Mouse (Mus musculus) neural tube, embryonic 15.5 days (tissue): ENCODE results near the gene Tbc1d9b. TPM values are rescaled to one million over a fixed set of nuclear protein-coding genes. Genes with fewer than 3 reads are reported as not detected.

Experiments
- ATAC-seq: fragments of 200-750 bp; cut with Nextera tagmentation; 2 replicates; pipeline ENCODE4 v1.8.0; 2017; ENCODE audit warnings: mild to moderate bottlenecking, moderate TSS enrichment, moderate library complexity; ENCODE audit not compliant: low FRiP score
- H3K27ac ChIP-seq: fragments of 300-500 bp; sonication (generic); replicated peaks from 2 replicates; pipeline ENCODE4 v1.5.1; 2015; ENCODE audit warnings: mild to moderate bottlenecking, inconsistent platforms
- H3K27me3 ChIP-seq: fragments of 300-500 bp; sonication (generic); replicated peaks from 2 replicates; pipeline ENCODE4 v1.6.1; 2015; ENCODE audit warnings: inconsistent platforms
- H3K36me3 ChIP-seq: fragments of 300-500 bp; sonication (generic); 2 replicates; pipeline ENCODE4 v1.6.1; 2015; ENCODE audit warnings: inconsistent platforms
- H3K4me1 ChIP-seq: fragments of 300-500 bp; sonication (generic); 2 replicates; pipeline ENCODE4 v1.6.1; 2015; ENCODE audit warnings: inconsistent platforms
- H3K4me2 ChIP-seq: fragments of 300-500 bp; sonication (generic); 2 replicates; pipeline ENCODE4 v1.6.1; 2015; ENCODE audit warnings: inconsistent platforms, mild to moderate bottlenecking, moderate library complexity
- H3K4me3 ChIP-seq: fragments of 300-500 bp; sonication (generic); replicated peaks from 2 replicates; pipeline ENCODE4 v1.5.1; 2015; ENCODE audit warnings: mild to moderate bottlenecking, inconsistent platforms
- H3K9ac ChIP-seq: fragments of 300-500 bp; sonication (generic); replicated peaks from 2 replicates; pipeline ENCODE4 v1.6.1; 2015; ENCODE audit warnings: mild to moderate bottlenecking, inconsistent platforms
- H3K9me3 ChIP-seq: fragments of 300-500 bp; sonication (generic); replicated peaks from 2 replicates; pipeline ENCODE4 v1.6.1; 2016; ENCODE audit warnings: inconsistent platforms
- WGBS: fragments of 180-500 bp; shearing (Covaris S2); methylation state at CpG from one replicate; pipeline ENCODE4 v1.1.7; 2015; ENCODE audit warnings: mixed read lengths; 5-methylcytosine and 5-hydroxymethylcytosine counted together
- polyA plus RNA-seq: library from polyadenylated mRNA; unstranded; fragments of >200 nt; fragmentation: Nextera tagmentation; extraction: Ambion mirVana; gene quantifications from 2 replicates; pipeline ENCODE4 v1.2.1, GENCODE M21; 2015

The Tbc1d9b gene
- polyA plus RNA-seq, 1 experiment from 2014 or later, result 35.9 TPM

DNA sequence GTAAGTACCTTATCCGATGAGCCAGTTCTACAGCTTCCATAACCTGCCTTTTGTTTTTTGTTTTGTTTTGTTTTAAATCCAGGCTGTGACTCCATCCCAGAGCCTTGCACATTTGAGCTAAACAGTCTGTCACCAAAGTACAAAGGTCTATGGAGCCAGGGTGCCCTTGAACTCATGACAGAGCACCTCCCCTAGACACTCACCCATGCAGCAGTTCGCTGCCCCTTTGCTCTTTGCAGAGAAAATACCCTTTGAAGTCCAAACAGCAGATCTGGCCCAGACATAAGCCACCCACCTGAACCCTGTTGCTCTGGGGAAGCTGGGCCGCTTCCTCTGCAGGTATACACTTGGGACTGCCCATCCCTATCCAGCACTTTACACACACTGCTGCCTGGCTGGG, 70.4 kb downstream of the Tbc1d9b start:
- Histone ChIP-seq H3K27me3 (no peaks in the 10 kb centered on the region), H3K9me3 (no peaks in the 10 kb centered on the region), H3K4me2 (no peak overlapping the region), H3K9ac (no peak overlapping the region), H3K27ac (no peak overlapping the region), H3K4me3 (no peak overlapping the region), H3K36me3 (peaks cover 95% of the 10 kb centered on the region), H3K4me1 (no peaks in the 10 kb centered on the region)
- WGBS, result 86% methylated on average over 3 of the region's 3 CpGs
- ATAC-seq, result no peak

DNA sequence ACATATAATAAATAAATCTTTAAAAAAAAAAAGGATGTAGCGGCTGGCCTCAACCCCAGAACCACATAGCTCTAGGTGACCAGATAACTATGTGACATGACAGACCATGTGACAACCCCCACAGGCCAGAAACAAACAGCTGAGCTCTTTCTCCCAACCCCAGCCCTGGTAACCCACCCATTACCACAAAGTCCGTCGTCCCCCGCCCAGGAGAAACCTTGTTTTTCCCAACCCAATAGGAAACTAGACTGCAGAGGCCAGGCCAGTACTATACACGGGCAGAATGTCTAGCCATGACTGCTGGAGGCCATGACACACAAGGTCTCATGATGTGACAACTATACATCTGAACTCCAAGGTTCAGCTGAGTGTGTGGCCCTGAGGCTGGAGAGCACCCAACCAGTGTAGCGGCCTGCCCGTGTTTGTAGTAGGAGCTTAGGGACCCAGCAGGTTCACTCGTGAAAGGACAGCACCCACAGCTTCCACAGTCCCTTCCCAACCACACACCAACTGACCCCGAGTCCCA, 72.2 kb downstream of the Tbc1d9b start:
- Histone ChIP-seq H3K27me3 (no peaks in the 10 kb centered on the region), H3K4me3 (no peak overlapping the region), H3K9me3 (no peaks in the 10 kb centered on the region), H3K9ac (no peak overlapping the region), H3K4me1 (peaks cover 11% of the 10 kb centered on the region), H3K36me3 (peaks cover 93% of the 10 kb centered on the region), H3K27ac (no peak overlapping the region), H3K4me2 (no peak overlapping the region)
- no peak for ATAC-seq
- WGBS, result 91% methylated on average over 9 of the region's 9 CpGs

DNA sequence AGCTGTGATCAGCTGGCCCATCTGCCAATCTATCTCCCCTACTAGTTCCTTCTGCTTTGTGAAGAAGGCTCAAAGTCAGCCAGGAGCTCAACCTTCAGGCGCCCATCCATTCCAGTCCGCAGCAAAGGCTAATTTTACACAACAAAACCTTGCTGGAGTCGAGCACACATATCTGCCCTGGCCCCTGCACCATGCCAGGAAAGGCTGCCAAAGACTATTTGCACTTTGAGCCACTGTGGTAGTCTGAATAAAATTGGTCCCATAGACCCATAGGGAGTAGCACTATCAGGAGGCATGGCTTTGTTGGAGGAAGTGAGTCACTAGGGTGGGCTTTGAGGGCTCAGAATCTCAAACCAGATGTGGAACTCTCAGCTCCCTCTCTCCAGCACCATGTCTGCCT, 74.2 kb downstream of the Tbc1d9b start:
- Histone ChIP-seq H3K9ac (no peak overlapping the region), H3K27ac (no peak overlapping the region), H3K4me3 (no peak overlapping the region), H3K36me3 (peaks cover 74% of the 10 kb centered on the region), H3K27me3 (no peaks in the 10 kb centered on the region), H3K4me2 (no peak overlapping the region), H3K9me3 (no peaks in the 10 kb centered on the region), H3K4me1 (peaks cover 23% of the 10 kb centered on the region)
- ATAC-seq, result no peak
- 87% methylated on average over 3 of the region's 3 CpGs for WGBS

DNA sequence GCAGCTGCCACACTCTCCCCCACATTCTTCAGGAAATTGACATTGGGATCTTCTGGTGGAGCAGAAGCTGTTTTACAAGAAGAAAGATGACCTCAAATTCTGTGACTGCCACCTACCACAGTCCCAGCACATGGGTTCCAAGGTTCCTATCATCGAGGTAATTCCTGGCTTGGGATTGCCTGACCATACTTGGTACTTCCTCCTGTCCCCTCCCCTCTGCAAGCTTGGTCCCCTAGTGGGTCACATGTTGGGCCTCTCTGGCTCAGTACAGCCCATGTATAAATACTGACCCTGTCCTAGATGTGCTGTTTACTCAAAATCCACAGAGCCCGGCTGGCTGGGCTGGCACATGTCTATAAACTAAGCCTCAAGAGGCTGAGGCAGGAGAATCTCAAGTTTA, 74.8 kb downstream of the Tbc1d9b start:
- WGBS, result 96% methylated on average over 2 of the region's 2 CpGs
- H3K36me3 ChIP-seq, result peaks cover 68% of the 10 kb centered on the region
- ATAC-seq, result no peak
- H3K9ac ChIP-seq, result no peak overlapping the region
- no peak overlapping the region for H3K4me2 ChIP-seq
- no peak overlapping the region for H3K27ac ChIP-seq
- H3K9me3 ChIP-seq, result no peaks in the 10 kb centered on the region
- H3K4me1 ChIP-seq, result peaks cover 26% of the 10 kb centered on the region
- H3K4me3 ChIP-seq, result no peak overlapping the region
- no peaks in the 10 kb centered on the region for H3K27me3 ChIP-seq

DNA sequence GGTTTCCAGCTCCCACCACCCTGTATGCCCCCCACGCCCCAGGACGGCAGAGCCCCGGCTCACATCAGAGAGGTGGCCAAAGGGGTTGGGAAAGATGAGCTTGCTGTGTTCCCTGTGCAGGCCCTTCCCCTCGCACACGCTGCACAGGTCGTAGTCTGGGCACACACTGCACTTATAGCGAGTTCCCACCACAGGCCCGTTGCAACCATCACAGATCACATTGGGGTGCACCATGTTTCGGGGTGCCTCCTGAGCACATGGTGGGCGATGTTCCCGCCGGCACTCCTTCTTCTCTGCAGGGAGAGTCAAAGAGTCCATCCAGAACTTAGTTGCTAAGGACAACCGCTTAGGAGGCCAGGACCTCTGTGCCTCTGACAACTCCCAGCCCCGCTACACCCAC, 76.1 kb downstream of the Tbc1d9b start:
- no peak overlapping the region for H3K4me3 ChIP-seq
- H3K27ac ChIP-seq, result no peak overlapping the region
- no peak for ATAC-seq
- peaks cover 33% of the 10 kb centered on the region for H3K4me1 ChIP-seq
- no peak overlapping the region for H3K9ac ChIP-seq
- H3K9me3 ChIP-seq, result no peaks in the 10 kb centered on the region
- peaks cover 55% of the 10 kb centered on the region for H3K36me3 ChIP-seq
- 94% methylated on average over 14 of the region's 14 CpGs for WGBS
- H3K27me3 ChIP-seq, result no peaks in the 10 kb centered on the region
- H3K4me2 ChIP-seq, result no peak overlapping the region

DNA sequence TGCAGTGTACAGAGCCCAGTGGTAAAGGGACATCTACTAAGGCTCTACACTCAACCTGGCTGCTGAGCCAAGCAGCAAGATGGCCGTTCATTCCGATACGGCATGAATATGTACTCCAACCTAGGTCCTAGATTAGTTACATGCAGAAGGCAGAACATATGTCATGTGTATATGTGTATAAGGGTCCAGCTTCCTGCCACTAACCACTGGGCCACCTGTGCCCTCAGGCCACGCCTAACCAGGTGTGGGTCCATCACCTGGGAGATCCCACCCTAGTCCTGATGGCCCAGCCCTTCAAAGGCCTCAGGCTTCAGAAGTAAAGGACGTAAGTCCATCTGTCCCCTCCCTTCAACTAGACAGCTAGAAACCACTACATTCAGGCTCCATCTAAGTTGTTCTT, 76.8 kb downstream of the Tbc1d9b start:
- Histone ChIP-seq H3K27ac (no peak overlapping the region), H3K9ac (no peak overlapping the region), H3K4me3 (no peak overlapping the region), H3K36me3 (peaks cover 48% of the 10 kb centered on the region), H3K4me1 (peaks cover 33% of the 10 kb centered on the region), H3K27me3 (no peaks in the 10 kb centered on the region), H3K4me2 (no peak overlapping the region), H3K9me3 (no peaks in the 10 kb centered on the region)
- ATAC-seq, result no peak
- WGBS, result 94% methylated on average over 5 of the region's 5 CpGs

DNA sequence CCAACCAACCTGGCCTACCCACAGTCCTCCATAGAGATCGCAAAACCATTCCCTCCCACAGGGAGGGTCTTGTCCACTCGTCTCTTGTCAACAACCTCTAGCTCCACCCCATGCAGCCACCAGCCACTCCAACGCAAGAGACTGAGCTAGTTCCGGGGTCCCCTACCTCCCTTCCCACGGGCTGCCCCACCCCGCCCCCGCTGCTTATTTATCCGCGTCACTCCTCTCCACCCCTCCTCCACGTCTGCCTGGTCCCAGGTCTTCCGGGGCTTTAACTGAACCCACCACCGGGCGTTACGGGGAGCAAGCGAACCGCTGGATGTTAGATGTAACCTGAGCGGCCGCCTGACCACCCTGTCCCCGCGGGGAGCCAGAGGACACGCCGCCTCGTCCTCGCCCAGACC, 78.9 kb downstream of the Tbc1d9b start:
- Histone ChIP-seq H3K9me3 (no peaks in the 10 kb centered on the region), H3K4me2 (peak overlapping the region; percentile 75), H3K9ac (peak overlapping the region; percentile 99), H3K4me3 (peak overlapping the region; percentile 98), H3K27ac (peak overlapping the region; percentile 98), H3K36me3 (peaks cover 29% of the 10 kb centered on the region), H3K4me1 (peaks cover 33% of the 10 kb centered on the region), H3K27me3 (no peaks in the 10 kb centered on the region)
- peak; percentile 93 for ATAC-seq
- under 1% methylated on average over 24 of the region's 24 CpGs for WGBS

DNA sequence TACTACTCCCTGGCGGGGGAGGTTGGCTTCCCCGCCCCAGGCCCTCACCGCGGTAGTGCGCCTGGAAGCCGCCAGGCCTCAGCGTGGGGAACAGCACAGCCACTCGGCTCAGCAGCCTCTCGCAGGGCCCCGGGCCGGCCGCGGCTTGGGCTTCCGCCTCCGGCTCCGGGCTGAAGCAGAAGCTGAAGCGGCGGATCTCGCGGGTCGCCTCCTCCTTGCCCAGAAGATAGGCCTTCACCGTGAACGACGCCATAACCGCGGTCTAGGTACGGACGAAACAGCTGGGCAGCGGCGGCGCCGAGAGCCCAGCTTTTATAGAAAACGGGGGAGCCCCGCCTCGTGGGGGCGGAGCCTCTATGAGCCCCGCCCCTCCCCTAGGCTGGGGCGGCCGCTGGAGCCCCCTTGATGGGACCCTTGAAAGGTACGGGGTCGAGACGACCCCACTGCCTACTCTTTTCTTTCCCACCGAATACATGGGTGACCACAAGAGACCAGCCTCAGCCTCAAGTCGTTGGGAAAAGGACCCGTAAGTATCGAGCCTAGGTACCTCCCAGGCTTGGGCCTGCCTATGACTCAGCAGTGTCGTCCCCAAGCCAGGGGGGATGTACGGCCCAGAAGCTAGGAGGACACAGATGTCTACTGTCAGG, 79.4 kb downstream of the Tbc1d9b start, which contains the start of the genes Sqstm1 and Mgat4b:
Sqstm1 (minus strand) TSS at position 323 of the 647 bp plus-strand sequence.
Mgat4b (plus strand) TSS at position 386 of the 647 bp plus-strand sequence.
- Histone ChIP-seq H3K27ac (peak within 1 kb of the TSS; percentile 98), H3K4me2 (peak within 1 kb of the TSS; percentile 75), H3K4me3 (peak within 1 kb of the TSS; percentile 98), H3K9ac (peak within 1 kb of the TSS; percentile 99), H3K4me1 (peaks cover 37% of the 10 kb centered on the region), H3K9me3 (no peaks in the 10 kb centered on the region), H3K36me3 (peaks cover 24% of the 10 kb centered on the region), H3K27me3 (no peaks in the 10 kb centered on the region)
- WGBS, result 1% methylated on average over 42 of the region's 48 CpGs
- peak; percentile 80 for ATAC-seq

DNA sequence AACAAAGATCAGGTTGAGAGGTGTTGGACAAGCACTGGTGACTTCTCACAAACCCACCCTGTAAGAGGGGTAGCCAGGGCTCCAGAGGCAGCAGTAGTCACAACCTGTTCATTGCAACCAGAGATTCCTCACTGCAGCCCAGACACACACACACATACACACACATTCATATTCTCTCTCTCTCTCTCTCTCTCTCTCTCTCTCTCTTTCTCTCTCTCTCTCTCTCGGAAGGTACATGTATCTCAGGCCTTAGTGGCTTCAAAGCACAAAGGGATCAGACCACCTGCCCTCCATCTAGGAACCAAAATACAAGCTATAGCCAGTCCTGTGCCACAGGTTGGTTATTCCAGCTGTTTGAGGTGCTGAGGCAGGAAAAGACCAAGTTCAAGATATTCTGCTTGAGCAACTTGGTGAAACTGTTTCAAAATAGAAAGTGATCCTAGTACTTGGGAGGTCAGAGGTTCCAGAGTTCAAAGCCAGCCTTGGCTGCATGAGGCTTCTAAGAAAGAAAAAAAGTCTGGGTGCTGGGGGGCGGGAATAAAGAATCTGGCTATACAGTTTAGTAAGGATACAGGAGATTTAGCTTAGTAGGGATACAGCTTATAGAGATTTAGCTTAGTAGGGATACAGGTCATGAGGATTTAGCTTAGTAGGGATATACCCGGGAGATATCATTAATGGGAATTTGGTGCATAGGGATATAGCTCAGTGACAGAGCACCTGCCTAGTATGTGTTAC, 80.3 kb downstream of the Tbc1d9b start:
- peak overlapping the region; percentile 98 for H3K27ac ChIP-seq
- H3K4me1 ChIP-seq, result peaks cover 46% of the 10 kb centered on the region
- peak overlapping the region; percentile 99 for H3K9ac ChIP-seq
- ATAC-seq, result no peak
- WGBS, result 93% methylated on average over 3 of the region's 3 CpGs
- peaks cover 15% of the 10 kb centered on the region for H3K36me3 ChIP-seq
- peak overlapping the region; percentile 98 for H3K4me3 ChIP-seq
- no peaks in the 10 kb centered on the region for H3K9me3 ChIP-seq
- H3K4me2 ChIP-seq, result peak overlapping the region; percentile 75
- no peaks in the 10 kb centered on the region for H3K27me3 ChIP-seq

DNA sequence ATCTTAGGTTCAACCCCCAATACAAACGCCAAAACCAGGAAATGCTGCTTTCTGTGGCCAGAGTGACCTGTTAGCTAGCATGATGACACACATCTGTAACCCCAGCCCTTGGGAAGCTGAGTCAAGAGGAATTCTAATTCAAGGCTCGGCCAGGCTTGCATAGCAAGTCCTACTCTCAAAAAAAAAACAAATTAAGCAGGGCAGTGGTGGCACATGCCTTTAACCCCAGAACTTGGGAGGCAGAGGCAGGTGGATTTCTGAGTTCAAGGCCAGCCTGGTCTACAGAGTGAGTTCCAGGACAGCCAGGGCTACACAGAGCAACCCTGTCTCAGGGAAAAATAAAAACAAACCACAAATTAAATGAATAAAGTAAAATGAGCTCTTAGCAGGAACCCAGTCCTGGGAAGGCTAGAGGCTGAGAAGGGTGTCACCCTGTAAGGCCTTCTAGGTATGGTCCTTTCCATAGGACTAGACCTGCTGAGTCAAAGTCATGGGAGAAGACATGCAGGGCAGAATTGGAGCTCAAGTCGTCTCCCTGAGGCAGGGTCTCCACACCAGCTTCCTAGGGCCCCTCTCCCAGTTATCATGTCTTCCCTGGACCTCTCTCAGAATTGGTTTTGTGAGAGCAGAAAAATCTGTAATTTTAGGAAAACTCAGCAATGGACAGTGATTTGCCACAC, 81.0 kb downstream of the Tbc1d9b start:
- no peak overlapping the region for H3K9ac ChIP-seq
- no peaks in the 10 kb centered on the region for H3K9me3 ChIP-seq
- H3K27me3 ChIP-seq, result no peaks in the 10 kb centered on the region
- WGBS, result 76% methylated on average over 3 of the region's 3 CpGs
- no peak overlapping the region for H3K4me2 ChIP-seq
- peaks cover 46% of the 10 kb centered on the region for H3K4me1 ChIP-seq
- ATAC-seq, result no peak
- H3K36me3 ChIP-seq, result peaks cover 8% of the 10 kb centered on the region
- H3K27ac ChIP-seq, result no peak overlapping the region
- H3K4me3 ChIP-seq, result no peak overlapping the region

DNA sequence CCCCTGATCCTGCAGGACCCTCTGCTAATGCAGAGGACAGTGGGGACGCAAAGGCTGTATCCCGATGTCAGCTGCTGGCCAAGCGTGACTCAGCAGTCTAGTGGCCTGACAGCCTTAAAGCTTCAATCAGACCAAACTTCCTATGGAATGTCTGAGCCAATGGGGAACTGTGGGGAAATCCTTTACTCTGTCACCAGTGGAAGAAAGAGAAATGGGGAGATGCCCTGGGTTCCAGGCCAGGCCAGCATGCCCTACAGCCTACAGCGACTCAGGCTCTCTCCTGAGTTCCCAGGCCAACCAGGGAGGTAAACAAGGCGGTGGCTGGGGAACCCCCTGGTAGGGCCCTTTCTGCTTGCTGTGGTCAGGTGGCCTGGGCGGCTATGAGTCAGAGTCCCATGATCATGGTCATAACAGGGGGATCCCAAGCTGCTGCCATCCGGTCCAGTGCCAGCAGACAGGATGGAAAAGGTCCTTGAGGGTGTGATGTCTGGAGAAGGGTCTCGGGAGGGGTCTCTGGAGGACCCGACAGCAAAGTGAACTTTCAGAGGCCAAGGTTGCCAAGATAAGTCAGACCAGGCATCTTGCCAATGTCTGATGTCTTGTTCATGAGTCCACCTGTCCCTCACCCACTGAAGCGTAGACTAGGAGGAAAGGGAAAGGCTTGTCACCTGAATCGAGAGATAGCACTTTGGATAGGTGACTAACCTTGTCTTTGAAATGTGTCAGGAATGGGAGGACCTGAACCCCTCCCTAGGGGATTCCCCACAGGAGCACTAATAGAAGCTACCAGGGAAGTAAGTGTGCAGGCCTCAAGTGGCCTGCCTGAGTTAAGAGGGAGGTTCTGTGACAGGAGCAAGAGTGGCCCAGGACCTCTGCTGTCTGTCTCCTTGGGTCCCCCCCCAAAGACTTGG, 81.9 kb downstream of the Tbc1d9b start:
- Histone ChIP-seq H3K27ac (no peak overlapping the region), H3K9me3 (no peaks in the 10 kb centered on the region), H3K36me3 (no peaks in the 10 kb centered on the region), H3K4me3 (no peak overlapping the region), H3K4me1 (peaks cover 43% of the 10 kb centered on the region), H3K9ac (no peak overlapping the region), H3K27me3 (no peaks in the 10 kb centered on the region), H3K4me2 (no peak overlapping the region)
- ATAC-seq, result no peak
- WGBS, result 71% methylated on average over 11 of the region's 11 CpGs
